Mouse (Mus musculus): ENCODE data around the gene Tmem205. TPM values are rescaled to one million over a fixed set of nuclear protein-coding genes. Genes with fewer than 3 reads are reported as not detected.

Gene Tmem205
- total RNA-seq, 2 experiments from 2014 or later = 13.8 TPM; not detected in 1

DNA sequence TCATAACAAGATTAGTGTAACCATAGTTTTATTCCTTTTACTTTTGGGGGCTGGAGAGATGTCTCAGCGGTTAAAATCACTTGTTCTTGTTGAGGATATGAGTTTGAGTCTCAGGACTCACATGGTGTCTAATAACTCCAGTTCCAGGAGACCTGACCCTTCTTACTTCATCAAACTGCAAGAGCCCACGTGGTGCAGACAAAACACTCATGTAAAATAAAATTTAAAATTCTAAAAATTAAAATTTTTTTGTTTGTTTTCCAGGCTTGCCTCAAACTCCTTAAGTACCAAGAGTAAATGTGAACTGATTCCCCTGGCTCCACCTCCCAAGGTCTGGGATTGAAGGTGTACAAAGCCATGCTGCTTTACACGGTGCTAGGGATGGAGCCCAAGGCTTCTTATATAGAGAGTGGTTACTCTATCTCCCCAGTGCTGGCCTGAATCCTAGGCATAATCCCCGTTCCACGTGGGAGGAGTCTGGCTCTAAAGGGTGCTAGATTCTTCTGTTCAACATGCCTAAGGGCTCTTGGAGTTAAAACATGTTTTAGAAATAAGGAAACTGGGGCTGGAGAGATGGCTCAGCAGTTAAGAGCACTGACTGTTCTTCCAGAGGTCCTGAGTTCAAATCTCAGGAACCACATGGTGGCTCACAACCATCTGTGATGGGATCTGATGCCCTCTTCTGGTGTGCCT, 8.5 kb downstream of the Tmem205 start:
- ATAC-seq (replicated peaks; ENCODE audit: low FRiP score, poor library complexity, severe bottlenecking) = no peak

DNA sequence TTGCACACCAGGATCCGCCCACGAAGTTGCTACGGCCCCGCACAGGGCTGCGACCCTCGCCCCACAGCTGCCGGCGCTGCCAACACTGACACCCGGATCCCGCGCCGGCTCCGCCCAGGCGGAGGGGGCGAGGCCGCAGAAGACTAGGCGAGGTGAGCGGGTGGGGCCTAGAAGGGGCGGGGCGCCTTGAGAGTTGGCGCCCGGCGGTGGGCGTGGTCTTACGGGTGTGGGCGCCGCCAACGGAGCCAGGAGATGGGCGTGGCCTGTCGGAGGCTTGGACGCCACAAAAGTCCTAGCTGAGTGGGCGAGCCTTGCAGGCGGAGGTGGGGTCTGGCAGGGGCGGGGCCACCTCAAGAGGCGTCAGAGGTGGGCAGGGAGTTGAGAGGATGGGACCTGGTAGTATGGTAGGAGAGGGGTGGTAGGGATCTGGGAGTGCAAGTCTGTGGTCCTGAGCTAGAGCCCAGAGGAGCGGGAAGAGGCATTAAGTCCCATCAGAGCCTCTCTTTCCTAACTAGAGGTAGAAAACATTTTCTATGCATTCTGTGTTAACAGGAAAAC, 9.2 kb downstream of the Tmem205 start, which contains the start of gene Rab3d:
TSS of gene Rab3d (minus strand) at position 158 of the 558 bp plus-strand sequence.
- ATAC-seq (replicated peaks; ENCODE audit: low FRiP score, poor library complexity, severe bottlenecking) = peak; percentile 97

DNA sequence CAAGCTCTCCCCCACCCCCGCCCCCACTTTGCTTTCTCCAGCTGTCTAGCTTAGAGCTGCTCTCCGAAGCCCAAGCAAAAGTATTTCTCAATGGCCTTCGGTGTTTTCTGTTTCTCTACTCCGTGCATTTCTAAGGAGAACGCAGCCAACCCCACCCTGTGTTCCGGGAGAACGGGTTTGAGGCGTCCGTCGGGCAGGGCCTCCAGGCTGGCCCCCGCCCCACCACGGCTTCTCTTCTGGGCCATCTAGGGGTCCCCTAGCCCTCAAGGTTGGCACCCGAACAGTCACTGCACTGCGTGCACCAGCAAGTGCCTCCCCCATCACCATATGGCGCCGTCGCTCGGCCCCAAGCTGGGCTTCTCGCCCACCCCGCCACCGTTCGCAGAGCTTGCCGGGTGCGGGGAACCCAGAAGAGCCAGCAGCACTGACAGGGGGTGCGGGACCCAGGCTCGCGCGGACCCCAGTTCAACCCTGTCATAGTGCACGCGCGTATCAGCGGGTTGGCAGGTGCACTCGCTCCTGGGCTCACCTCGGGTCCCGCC, 9.8 kb downstream of the Tmem205 start:
- ATAC-seq (replicated peaks; ENCODE audit: low FRiP score, poor library complexity, severe bottlenecking) = no peak

DNA sequence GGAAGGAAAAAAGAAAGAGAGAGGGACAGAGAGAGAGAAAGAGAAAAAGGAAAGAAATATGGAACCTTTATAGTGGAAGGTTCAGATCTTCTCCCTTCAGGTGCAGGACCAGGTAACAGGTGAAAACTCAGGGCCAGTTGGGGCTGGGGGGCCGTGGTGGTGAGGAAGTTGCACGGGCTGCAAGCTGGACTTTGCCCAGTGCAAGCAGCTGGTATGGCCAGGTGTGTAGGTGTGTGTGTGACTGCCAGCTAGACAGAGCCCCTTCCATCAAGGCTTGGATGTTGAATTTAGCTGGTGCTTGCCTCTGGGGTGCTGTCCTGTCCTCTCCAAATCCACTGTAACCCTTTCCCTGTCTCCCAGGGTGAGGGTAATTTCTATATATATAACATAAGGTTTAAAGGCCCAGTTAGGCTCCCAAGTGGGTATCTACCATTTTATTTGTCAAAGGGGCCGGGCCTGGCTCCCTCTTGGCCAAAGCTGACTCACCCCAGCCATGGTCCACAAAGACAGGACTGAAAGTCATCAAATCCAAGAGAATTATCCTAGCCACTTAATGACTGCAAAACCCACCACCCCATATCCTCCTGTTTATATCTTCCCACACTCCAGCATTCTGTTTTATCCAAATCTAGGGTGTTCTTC, 10.4 kb downstream of the Tmem205 start:
- ATAC-seq (replicated peaks; ENCODE audit: low FRiP score, poor library complexity, severe bottlenecking) = no peak

DNA sequence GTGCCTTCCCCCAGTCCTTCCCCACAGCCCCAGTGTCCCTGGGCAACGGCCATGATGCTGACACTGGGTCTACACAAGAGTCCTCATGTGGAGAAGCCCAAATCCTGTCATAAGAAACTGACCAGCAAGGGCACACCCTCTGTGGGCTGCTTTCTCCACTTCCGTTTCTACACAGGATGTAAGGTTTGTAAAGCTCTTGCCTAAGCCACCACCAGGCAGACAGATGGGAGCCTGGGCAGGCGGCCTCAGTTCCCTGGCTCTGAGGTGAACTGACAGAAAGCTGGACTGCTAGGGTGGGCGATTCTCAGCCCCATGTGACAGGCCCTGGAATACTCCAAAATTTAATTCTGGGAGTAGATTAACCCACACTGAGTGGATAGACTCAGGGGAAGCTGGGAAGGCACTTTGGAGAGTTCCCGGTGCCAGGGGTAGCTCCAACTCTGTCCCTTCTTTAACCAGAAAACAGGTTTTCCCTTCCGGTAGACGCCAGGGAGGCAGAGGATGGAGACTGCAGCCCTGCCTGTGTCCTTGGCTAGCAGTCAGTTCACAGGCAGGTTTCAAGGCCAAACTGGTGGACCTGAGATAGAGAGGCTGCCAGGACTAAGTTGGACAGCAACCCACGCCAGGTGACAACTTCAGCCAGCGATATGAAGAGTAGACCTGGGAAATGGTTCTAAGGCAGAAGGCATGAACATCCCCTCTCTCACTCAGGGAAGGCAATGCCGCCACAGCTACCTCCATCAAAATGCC, 17.7 kb downstream of the Tmem205 start:
- 0 out of 2 replicates have a peak, but pooled peaks have one; percentile 27 for ATAC-seq (replicated peaks; ENCODE audit: low FRiP score, poor library complexity, severe bottlenecking)

DNA sequence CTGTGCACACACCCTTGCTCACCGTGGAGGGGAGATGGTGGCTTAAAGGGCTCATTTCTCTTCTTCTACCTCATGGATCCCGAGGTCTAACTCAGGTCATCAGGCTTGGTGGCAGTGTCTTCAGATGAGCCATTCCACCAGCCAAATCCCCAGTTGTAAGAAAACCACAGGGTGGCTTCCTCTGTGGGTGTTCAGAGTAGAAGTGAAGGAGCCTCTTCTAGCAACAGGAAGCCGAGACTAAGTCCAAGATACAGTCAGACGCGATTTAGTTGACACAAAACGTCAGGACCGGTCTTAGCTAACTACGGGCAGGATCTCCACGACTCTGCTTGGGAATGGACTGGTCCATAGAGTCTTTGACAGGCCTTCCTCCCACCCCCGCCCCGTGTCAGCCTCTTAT, 19.1 kb downstream of the Tmem205 start:
- ATAC-seq (replicated peaks; ENCODE audit: low FRiP score, poor library complexity, severe bottlenecking) = no peak

DNA sequence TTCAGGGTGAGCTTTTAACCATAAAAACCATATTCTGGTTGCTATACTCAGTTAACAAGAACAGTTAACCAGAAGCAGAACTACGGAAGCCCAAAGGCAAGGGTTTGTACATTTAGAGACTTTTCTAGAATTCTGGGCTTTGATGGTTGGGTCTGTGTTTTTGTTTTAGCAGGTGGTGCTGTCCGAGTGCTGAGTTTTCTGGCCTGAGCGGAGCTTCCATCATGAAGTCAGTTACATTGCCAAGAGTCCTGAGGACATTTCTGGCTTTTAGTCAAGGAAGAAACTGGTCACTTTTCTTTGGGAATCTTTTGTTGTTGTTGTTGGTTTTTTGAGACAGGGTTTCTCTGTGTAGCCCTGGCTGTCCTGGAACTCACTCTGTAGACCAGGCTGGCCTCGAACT, 23.3 kb downstream of the Tmem205 start:
- ATAC-seq (replicated peaks; ENCODE audit: low FRiP score, poor library complexity, severe bottlenecking) = no peak

DNA sequence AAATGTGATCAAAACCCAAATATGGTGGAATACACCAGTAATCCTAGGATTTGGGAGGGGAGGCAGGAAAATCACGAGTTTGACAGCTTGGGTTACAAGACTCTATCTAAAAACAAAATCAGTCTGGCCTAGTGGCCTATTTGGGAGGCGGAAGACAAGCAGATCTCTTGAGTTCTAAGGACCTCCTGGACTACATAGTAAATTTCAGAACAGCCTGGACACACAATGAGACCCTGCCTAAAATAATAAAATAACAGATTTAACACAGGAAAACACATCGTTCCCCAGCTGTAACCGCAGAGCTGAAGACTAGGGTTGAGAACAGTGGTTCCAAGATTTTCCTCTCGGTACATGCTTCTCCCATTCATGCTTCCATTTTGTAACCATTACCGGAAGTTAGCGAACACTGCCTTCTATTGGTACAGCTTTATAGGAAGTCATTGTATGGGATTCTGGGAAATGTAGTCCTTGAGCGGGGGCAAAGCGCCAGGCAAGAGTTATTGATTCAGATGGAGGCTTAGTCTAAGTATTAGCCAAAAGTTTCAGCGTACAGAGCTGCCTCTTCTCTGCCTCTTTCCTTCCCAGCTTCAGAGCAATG, 26.0 kb downstream of the Tmem205 start:
- no peak for ATAC-seq (replicated peaks; ENCODE audit: low FRiP score, poor library complexity, severe bottlenecking)

DNA sequence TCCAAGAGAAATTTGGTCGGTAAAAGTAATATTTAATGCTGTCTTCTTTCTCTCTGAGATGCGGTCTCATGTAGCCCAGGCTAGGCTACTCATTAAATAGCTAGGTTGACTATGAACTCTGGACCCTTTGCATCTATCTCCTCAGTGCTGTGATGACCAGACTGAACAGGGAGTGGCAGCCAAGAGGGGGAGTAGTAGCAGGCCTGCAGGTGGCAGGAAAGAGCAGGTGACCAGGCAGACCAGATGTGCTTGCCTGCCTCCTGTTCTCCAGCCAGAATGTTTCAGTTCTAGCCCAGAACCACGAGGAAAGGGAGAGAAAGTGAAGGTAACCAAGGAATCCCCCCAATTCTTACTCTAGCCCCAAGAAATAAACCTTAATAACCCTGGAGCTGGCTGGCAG, 38.1 kb downstream of the Tmem205 start:
- ATAC-seq (replicated peaks; ENCODE audit: low FRiP score, poor library complexity, severe bottlenecking) = no peak

DNA sequence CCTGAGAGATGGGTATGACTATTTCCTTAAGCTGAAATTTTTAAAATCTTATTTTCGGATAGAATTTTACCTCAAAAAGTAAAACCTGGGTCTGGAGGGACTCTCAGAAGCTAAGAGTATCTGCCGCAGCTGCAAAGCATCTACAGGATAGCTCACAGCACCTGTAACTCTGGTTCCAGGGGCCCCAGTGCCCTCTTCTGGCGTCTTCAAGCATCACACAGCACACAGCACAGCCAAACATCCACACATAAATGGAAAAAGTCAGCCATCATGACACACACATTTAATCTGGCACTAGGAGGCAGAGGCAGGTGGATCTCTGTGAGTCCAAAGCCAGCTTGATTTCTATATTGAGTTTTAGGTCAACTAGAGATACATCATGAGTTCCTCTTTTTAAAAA, 50.8 kb downstream of the Tmem205 start:
- no peak for ATAC-seq (replicated peaks; ENCODE audit: low FRiP score, poor library complexity, severe bottlenecking)

DNA sequence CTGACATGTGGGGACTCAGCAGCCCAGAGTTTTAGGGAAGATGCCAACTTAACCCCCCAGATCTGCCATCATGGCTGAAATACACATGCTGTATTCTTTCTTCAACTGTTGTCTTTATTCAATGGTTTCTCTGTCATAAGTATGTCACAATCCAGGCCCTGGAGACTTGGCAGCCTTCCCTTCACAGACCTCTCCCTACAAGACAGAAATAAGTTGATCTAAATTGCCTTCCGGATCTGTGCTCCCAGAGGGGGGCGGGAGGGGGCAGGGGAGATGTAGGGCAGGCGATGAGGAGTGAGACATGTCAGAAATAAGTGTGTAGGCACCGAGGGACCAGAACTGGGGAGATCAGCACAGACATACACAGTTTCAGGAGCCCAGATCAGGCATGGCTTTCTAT, 55.2 kb downstream of the Tmem205 start:
- ATAC-seq (replicated peaks; ENCODE audit: low FRiP score, poor library complexity, severe bottlenecking) = no peak

Other genes starting within 250 kb of the Tmem205 start
- gene Ldlr, start 204.1 kb downstream of the Tmem205 start, total RNA-seq (2015; ENCODE audit: low replicate concordance) = 2.5 and 3.6 TPM in 2 replicates
- gene Ldlr, start 204.1 kb downstream of the Tmem205 start, total RNA-seq (2017; ENCODE audit: low replicate concordance) = 3.6 and 4.1 TPM in 2 replicates
- 40.7 and 50.7 TPM in 2 replicates for gene Spc24, start 167.3 kb downstream of the Tmem205 start, total RNA-seq (2015; ENCODE audit: low replicate concordance)
- gene Spc24, start 167.3 kb downstream of the Tmem205 start, total RNA-seq (2017; ENCODE audit: low replicate concordance) = 68.7 and 98.2 TPM in 2 replicates
- gene Kank2, start 128.8 kb downstream of the Tmem205 start, total RNA-seq (2015; ENCODE audit: low replicate concordance) = not detected in 2 replicates
- 0.51 TPM in 1 of 2 replicates, not detected in the other for gene Kank2, start 128.8 kb downstream of the Tmem205 start, total RNA-seq (2017; ENCODE audit: low replicate concordance)
- gene Angptl8, start 92.0 kb downstream of the Tmem205 start, total RNA-seq (2015; ENCODE audit: low replicate concordance) = not detected in 2 replicates
- not detected in 2 replicates for gene Angptl8, start 92.0 kb downstream of the Tmem205 start, total RNA-seq (2017; ENCODE audit: low replicate concordance)
- 2.9 TPM in 1 of 2 replicates, not detected in the other for gene Dock6, start 74.9 kb downstream of the Tmem205 start, total RNA-seq (2015; ENCODE audit: low replicate concordance)
- 0.26 TPM in 1 of 2 replicates, not detected in the other for gene Dock6, start 74.9 kb downstream of the Tmem205 start, total RNA-seq (2017; ENCODE audit: low replicate concordance)
- gene Rab3d, start 9.4 kb downstream of the Tmem205 start, total RNA-seq (2015; ENCODE audit: low replicate concordance) = 3.8 and 7.2 TPM in 2 replicates
- 5.0 and 11.6 TPM in 2 replicates for gene Rab3d, start 9.4 kb downstream of the Tmem205 start, total RNA-seq (2017; ENCODE audit: low replicate concordance)
- gene Ccdc159, start 85 bp downstream of the Tmem205 start, total RNA-seq (2015; ENCODE audit: low replicate concordance) = not detected in 2 replicates
- gene Ccdc159, start 85 bp downstream of the Tmem205 start, total RNA-seq (2017; ENCODE audit: low replicate concordance) = not detected in 2 replicates
- 1.3 TPM in 1 of 2 replicates, not detected in the other for gene Plppr2, start 9.5 kb upstream of the Tmem205 start, total RNA-seq (2015; ENCODE audit: low replicate concordance)
- gene Plppr2, start 9.5 kb upstream of the Tmem205 start, total RNA-seq (2017; ENCODE audit: low replicate concordance) = not detected in 2 replicates
- 0.42 and 3.2 TPM in 2 replicates for gene Swsap1, start 28.2 kb upstream of the Tmem205 start, total RNA-seq (2015; ENCODE audit: low replicate concordance)
- 0.51 TPM in 1 of 2 replicates, not detected in the other for gene Swsap1, start 28.2 kb upstream of the Tmem205 start, total RNA-seq (2017; ENCODE audit: low replicate concordance)
- gene Epor, start 36.0 kb upstream of the Tmem205 start, total RNA-seq (2015; ENCODE audit: low replicate concordance) = 244 and 249 TPM in 2 replicates
- gene Epor, start 36.0 kb upstream of the Tmem205 start, total RNA-seq (2017; ENCODE audit: low replicate concordance) = 188 and 199 TPM in 2 replicates
- not detected in 2 replicates for gene Rgl3, start 61.9 kb upstream of the Tmem205 start, total RNA-seq (2015; ENCODE audit: low replicate concordance)
- gene Rgl3, start 61.9 kb upstream of the Tmem205 start, total RNA-seq (2017; ENCODE audit: low replicate concordance) = not detected in 2 replicates
- not detected in 2 replicates for gene Ccdc151, start 75.1 kb upstream of the Tmem205 start, total RNA-seq (2015; ENCODE audit: low replicate concordance)
- not detected in 2 replicates for gene Ccdc151, start 75.1 kb upstream of the Tmem205 start, total RNA-seq (2017; ENCODE audit: low replicate concordance)
- 27.0 and 27.7 TPM in 2 replicates for gene Prkcsh, start 75.2 kb upstream of the Tmem205 start, total RNA-seq (2015; ENCODE audit: low replicate concordance)
- 41.6 and 62.9 TPM in 2 replicates for gene Prkcsh, start 75.2 kb upstream of the Tmem205 start, total RNA-seq (2017; ENCODE audit: low replicate concordance)
- not detected in 2 replicates for gene Elavl3, start 124.5 kb upstream of the Tmem205 start, total RNA-seq (2015; ENCODE audit: low replicate concordance)
- gene Elavl3, start 124.5 kb upstream of the Tmem205 start, total RNA-seq (2017; ENCODE audit: low replicate concordance) = not detected in 2 replicates
- not detected in 2 replicates for gene Gm49318, start 143.7 kb upstream of the Tmem205 start, total RNA-seq (2015; ENCODE audit: low replicate concordance)
- not detected in 2 replicates for gene Gm49318, start 143.7 kb upstream of the Tmem205 start, total RNA-seq (2017; ENCODE audit: low replicate concordance)
- 2.1 and 6.1 TPM in 2 replicates for gene Zfp653, start 143.8 kb upstream of the Tmem205 start, total RNA-seq (2015; ENCODE audit: low replicate concordance)
- gene Zfp653, start 143.8 kb upstream of the Tmem205 start, total RNA-seq (2017; ENCODE audit: low replicate concordance) = 6.0 and 11.2 TPM in 2 replicates
- 3.4 TPM in 1 of 2 replicates, not detected in the other for gene Ecsit, start 157.9 kb upstream of the Tmem205 start, total RNA-seq (2015; ENCODE audit: low replicate concordance)
- 2.0 and 4.9 TPM in 2 replicates for gene Ecsit, start 157.9 kb upstream of the Tmem205 start, total RNA-seq (2017; ENCODE audit: low replicate concordance)
- not detected in 2 replicates for gene Cnn1, start 171.7 kb upstream of the Tmem205 start, total RNA-seq (2015; ENCODE audit: low replicate concordance)
- not detected in 2 replicates for gene Cnn1, start 171.7 kb upstream of the Tmem205 start, total RNA-seq (2017; ENCODE audit: low replicate concordance)
- 70.8 and 101 TPM in 2 replicates for gene Elof1, start 189.6 kb upstream of the Tmem205 start, total RNA-seq (2015; ENCODE audit: low replicate concordance)
- gene Elof1, start 189.6 kb upstream of the Tmem205 start, total RNA-seq (2017; ENCODE audit: low replicate concordance) = 21.3 and 26.2 TPM in 2 replicates
- gene Acp5, start 208.2 kb upstream of the Tmem205 start, total RNA-seq (2015; ENCODE audit: low replicate concordance) = 98.5 and 142 TPM in 2 replicates
- gene Acp5, start 208.2 kb upstream of the Tmem205 start, total RNA-seq (2017; ENCODE audit: low replicate concordance) = 95.8 and 125 TPM in 2 replicates
- 2.9 and 29.9 TPM in 2 replicates for gene Pigyl, start 229.3 kb upstream of the Tmem205 start, total RNA-seq (2015; ENCODE audit: low replicate concordance)
- 6.8 and 29.6 TPM in 2 replicates for gene Pigyl, start 229.3 kb upstream of the Tmem205 start, total RNA-seq (2017; ENCODE audit: low replicate concordance)

Data from erythroid progenitor cell, adult 5-6 weeks (primary cell).